Mouse (Mus musculus) midbrain, embryonic 13.5 days (tissue): ENCODE measurements around the gene Shisa9. TPM values are rescaled to one million over a fixed set of nuclear protein-coding genes. Genes with fewer than 3 reads are reported as not detected.

Source experiments
- ATAC-seq: fragments of 200-750 bp; cut with Nextera tagmentation; 2 replicates; pipeline ENCODE4 v1.8.0; 2017; ENCODE audit warnings: mild to moderate bottlenecking, moderate TSS enrichment, moderate library complexity
- H3K27ac ChIP-seq: fragments of 300-500 bp; sonication (generic); 2 replicates; pipeline ENCODE4 v1.5.1; 2015; ENCODE audit warnings: inconsistent platforms, mild to moderate bottlenecking, moderate library complexity
- H3K27me3 ChIP-seq: fragments of 300-500 bp; sonication (generic); 2 replicates; pipeline ENCODE4 v1.6.1; 2015; ENCODE audit warnings: mild to moderate bottlenecking, inconsistent platforms
- H3K36me3 ChIP-seq: fragments of 300-500 bp; sonication (generic); 2 replicates; pipeline ENCODE4 v1.6.1; 2015; ENCODE audit warnings: mild to moderate bottlenecking, inconsistent platforms
- H3K4me1 ChIP-seq: fragments of 300-500 bp; sonication (generic); replicated peaks from 2 replicates; pipeline ENCODE4 v1.6.1; 2015; ENCODE audit warnings: inconsistent platforms
- H3K4me2 ChIP-seq: fragments of 300-500 bp; sonication (generic); replicated peaks from 2 replicates; pipeline ENCODE4 v1.6.1; 2015; ENCODE audit warnings: moderate library complexity, mild to moderate bottlenecking, inconsistent platforms
- H3K4me3 ChIP-seq: fragments of 300-500 bp; sonication (generic); replicated peaks from 2 replicates; pipeline ENCODE4 v1.5.1; 2015; ENCODE audit warnings: mild to moderate bottlenecking, inconsistent platforms
- H3K9ac ChIP-seq: fragments of 300-500 bp; sonication (generic); replicated peaks from 2 replicates; pipeline ENCODE4 v1.6.1; 2015; ENCODE audit warnings: mild to moderate bottlenecking, inconsistent platforms
- H3K9me3 ChIP-seq: fragments of 300-500 bp; sonication (generic); 2 replicates; pipeline ENCODE4 v1.6.1; 2016; ENCODE audit warnings: mild to moderate bottlenecking, inconsistent platforms
- WGBS: fragments of 180-500 bp; shearing (Covaris S2); methylation state at CpG from one replicate; pipeline ENCODE4 v1.1.7; 2015; 5-methylcytosine and 5-hydroxymethylcytosine counted together
- polyA plus RNA-seq: library from polyadenylated mRNA; unstranded; fragments of >200 nt; fragmentation: Nextera tagmentation; extraction: Ambion mirVana; gene quantifications from 2 replicates; pipeline ENCODE4 v1.2.1, GENCODE M21; 2015

Gene Shisa9
- polyA plus RNA-seq, 1 experiment from 2014 or later: 4.6 TPM

- H3K36me3 ChIP-seq: no peaks in the 10 kb centered on the region
- H3K9ac ChIP-seq: no peak overlapping the region
- ATAC-seq: no peak
- no peaks in the 10 kb centered on the region for H3K4me1 ChIP-seq
- no peaks in the 10 kb centered on the region for H3K27me3 ChIP-seq
- H3K27ac ChIP-seq: no peak overlapping the region
- 84% methylated on average over 4 of the region's 4 CpGs for WGBS
- H3K4me3 ChIP-seq: no peak overlapping the region
- no peaks in the 10 kb centered on the region for H3K9me3 ChIP-seq
- H3K4me2 ChIP-seq: no peak overlapping the region
These were observed 254.7 kb downstream of the Shisa9 start for GRCm38 (mm10) chr16:12238611-12239010.

GRCm38 (mm10) chr16:12259361-12259760 lies 275.4 kb downstream of the Shisa9 start:
- Histone ChIP-seq H3K36me3 (no peaks in the 10 kb centered on the region), H3K4me1 (0 out of 2 replicates have a peak, but pooled peaks cover 3% of the 10 kb centered on the region), H3K9me3 (no peaks in the 10 kb centered on the region; the same call in 1 of the 2 replicates), H3K27ac (peak overlapping the region; percentile 64), H3K27me3 (no peaks in the 10 kb centered on the region), H3K4me3 (no peak overlapping the region), H3K4me2 (no peak overlapping the region), H3K9ac (no peak overlapping the region)
- WGBS: 2% methylated on average over 2 of the region's 2 CpGs
- ATAC-seq: no peak

GRCm38 (mm10) chr16:12265828-12266227 lies 281.9 kb downstream of the Shisa9 start:
- no peak for ATAC-seq
- 87% methylated on average over 2 of the region's 2 CpGs for WGBS

GRCm38 (mm10) chr16:12300523-12300922 lies 316.6 kb downstream of the Shisa9 start:
- ATAC-seq: no peak
- no peak overlapping the region for H3K9ac ChIP-seq

More at GRCm38 (mm10) chr16:12265828-12266227, 281.9 kb downstream of the Shisa9 start:
- Histone ChIP-seq H3K4me2 (no peak overlapping the region), H3K36me3 (no peaks in the 10 kb centered on the region), H3K27ac (no peak overlapping the region), H3K27me3 (no peaks in the 10 kb centered on the region), H3K4me3 (no peak overlapping the region), H3K9me3 (no peaks in the 10 kb centered on the region), H3K9ac (no peak overlapping the region), H3K4me1 (no peaks in the 10 kb centered on the region)

GRCm38 (mm10) chr16:12303420-12303819 lies 319.5 kb downstream of the Shisa9 start:
- Histone ChIP-seq H3K4me2 (no peak overlapping the region), H3K4me1 (no peaks in the 10 kb centered on the region), H3K27ac (no peak overlapping the region), H3K27me3 (no peaks in the 10 kb centered on the region), H3K9ac (no peak overlapping the region), H3K9me3 (no peaks in the 10 kb centered on the region), H3K36me3 (no peaks in the 10 kb centered on the region), H3K4me3 (no peak overlapping the region)
- ATAC-seq: no peak

More at GRCm38 (mm10) chr16:12300523-12300922, 316.6 kb downstream of the Shisa9 start:
- no peak overlapping the region for H3K4me2 ChIP-seq
- H3K9me3 ChIP-seq: no peaks in the 10 kb centered on the region
- 56% methylated on average over 5 of the region's 5 CpGs for WGBS
- no peaks in the 10 kb centered on the region for H3K4me1 ChIP-seq
- no peaks in the 10 kb centered on the region for H3K36me3 ChIP-seq
- H3K4me3 ChIP-seq: no peak overlapping the region
- H3K27me3 ChIP-seq: no peaks in the 10 kb centered on the region
- no peak overlapping the region for H3K27ac ChIP-seq

- Histone ChIP-seq H3K4me3 (no peak overlapping the region), H3K9me3 (no peaks in the 10 kb centered on the region), H3K4me1 (no peaks in the 10 kb centered on the region), H3K36me3 (no peaks in the 10 kb centered on the region), H3K27me3 (no peaks in the 10 kb centered on the region), H3K9ac (no peak overlapping the region), H3K4me2 (no peak overlapping the region), H3K27ac (no peak overlapping the region)
- no peak for ATAC-seq
- WGBS: 85% methylated on average over 3 of the region's 3 CpGs
These were observed 323.5 kb downstream of the Shisa9 start for GRCm38 (mm10) chr16:12307318-12307965.

- Histone ChIP-seq H3K4me1 (no peaks in the 10 kb centered on the region), H3K9ac (no peak overlapping the region), H3K9me3 (no peaks in the 10 kb centered on the region), H3K4me2 (no peak overlapping the region), H3K27me3 (no peaks in the 10 kb centered on the region), H3K4me3 (no peak overlapping the region), H3K36me3 (no peaks in the 10 kb centered on the region), H3K27ac (no peak overlapping the region)
- ATAC-seq: no peak
These were observed 325.9 kb downstream of the Shisa9 start for GRCm38 (mm10) chr16:12309826-12310225.

- Histone ChIP-seq H3K9me3 (no peaks in the 10 kb centered on the region), H3K27ac (no peak overlapping the region), H3K36me3 (no peaks in the 10 kb centered on the region), H3K27me3 (no peaks in the 10 kb centered on the region), H3K9ac (no peak overlapping the region), H3K4me2 (no peak overlapping the region), H3K4me1 (no peaks in the 10 kb centered on the region), H3K4me3 (no peak overlapping the region)
- ATAC-seq: no peak
These were observed 331.7 kb downstream of the Shisa9 start for GRCm38 (mm10) chr16:12315627-12316026.

Other genes with a start within 250 kb of the Shisa9 start
- 15.1 and 17.6 TPM in 2 replicates for gene Cpped1, start 74.7 kb upstream of the Shisa9 start, polyA plus RNA-seq